Mouse (Mus musculus): ENCODE measurements around the gene Enthd1.
A peak's percentile ranks its signal among the peaks of the same experiment; 100 is the strongest.
"Not testable (repeated sequence)": the region's sequence is repeated elsewhere in the genome, so short reads cannot be mapped to it uniquely, and the experiment has no call there.

Enthd1 gene

DNA sequence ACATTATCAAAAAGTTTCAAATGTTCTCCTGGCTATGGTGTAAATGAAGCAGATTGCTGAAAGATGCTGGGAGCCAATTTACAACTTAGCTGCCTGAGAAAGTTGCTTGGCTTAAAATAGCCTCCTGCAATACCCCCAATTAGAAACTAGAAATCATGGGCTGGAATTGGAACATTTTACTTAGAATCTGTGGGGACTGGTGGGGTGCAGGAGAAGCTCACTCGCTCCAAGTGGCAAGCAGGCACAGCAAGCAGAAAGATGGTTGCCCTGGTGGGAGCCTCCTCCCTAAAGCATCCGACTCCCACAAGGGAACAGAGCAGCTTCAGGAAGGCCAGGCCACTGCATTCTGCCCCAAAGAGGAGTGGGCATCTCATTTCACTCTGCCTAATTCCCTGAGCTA is 28.9 kb downstream of the Enthd1 start:
- DNase-seq: no peak

DNA sequence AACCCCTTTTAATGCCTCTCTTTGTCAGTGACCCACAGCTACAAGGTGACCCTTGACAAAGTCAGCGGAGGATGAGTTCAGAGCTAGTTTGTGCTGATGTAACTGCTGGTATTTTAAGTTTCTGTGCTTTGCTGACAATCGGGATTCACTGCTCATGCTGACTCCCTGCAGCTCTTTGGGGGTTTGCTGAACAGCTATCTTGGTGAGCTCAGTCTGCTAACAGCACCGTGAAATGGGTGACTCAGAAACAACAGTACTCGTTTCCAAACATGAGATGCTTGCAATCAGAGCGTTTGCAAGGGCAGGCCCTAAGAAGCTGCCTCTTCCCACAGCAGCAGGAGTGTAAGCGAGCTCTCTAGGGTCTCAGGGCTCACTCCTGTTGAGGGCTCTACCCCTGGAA is 31.7 kb downstream of the Enthd1 start:
- peak; percentile 36 for DNase-seq

DNA sequence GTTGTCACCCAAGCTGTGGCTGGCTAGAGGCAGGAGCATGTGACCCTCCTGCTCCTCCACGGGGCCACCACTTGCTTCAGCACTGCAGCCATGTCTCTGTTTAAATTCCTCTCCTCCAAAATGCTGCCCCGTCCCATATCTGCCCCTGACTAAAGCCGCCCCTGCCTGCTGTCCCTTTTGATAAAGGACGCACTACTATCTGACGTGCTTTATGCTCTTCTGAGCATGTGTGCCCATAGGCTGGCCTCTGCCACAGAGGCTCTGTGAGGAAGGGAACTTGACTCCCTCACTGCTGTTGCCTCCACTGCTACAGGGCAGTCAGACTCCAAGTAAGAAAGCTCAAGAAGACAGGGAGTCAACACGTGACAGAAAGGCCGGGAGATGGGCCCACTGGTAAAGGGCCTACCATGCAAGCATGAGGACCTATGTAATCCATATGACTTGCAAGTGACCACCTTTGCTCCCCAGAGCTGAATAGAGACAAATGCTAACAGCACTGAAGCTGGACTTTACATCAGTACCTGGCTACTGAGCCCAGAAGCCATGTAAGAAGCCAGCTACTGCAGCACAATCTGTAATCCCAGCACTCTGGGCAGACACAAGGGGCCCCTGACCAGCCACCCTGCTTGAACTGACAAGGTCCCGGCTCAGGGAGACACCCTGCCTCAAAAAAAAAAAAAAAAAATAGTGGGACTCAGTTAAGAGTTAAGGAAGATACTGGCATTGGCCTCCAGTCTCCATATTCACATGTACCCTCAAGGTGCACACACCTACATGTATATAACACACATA is 32.5 kb downstream of the Enthd1 start:
- no peak for DNase-seq

DNA sequence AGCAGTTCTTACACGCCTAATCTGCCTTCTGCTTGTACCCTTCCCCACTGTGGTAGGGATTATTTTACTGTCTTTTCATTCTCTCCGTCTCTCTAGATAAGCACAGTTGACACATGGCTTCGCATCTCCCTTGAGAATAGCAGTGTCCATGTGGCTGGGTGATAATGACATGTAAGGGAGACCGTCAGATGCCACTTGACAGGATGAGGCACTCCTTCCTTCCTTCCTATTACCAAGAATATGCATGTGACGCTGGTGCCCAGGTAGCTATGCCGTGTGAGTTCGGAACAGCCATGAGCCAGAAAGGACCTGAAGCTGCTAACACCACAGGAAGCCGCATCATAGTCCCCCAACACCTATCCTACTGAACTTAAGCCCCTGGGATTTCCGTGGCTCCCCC is 33.9 kb downstream of the Enthd1 start:
- DNase-seq: no peak

DNA sequence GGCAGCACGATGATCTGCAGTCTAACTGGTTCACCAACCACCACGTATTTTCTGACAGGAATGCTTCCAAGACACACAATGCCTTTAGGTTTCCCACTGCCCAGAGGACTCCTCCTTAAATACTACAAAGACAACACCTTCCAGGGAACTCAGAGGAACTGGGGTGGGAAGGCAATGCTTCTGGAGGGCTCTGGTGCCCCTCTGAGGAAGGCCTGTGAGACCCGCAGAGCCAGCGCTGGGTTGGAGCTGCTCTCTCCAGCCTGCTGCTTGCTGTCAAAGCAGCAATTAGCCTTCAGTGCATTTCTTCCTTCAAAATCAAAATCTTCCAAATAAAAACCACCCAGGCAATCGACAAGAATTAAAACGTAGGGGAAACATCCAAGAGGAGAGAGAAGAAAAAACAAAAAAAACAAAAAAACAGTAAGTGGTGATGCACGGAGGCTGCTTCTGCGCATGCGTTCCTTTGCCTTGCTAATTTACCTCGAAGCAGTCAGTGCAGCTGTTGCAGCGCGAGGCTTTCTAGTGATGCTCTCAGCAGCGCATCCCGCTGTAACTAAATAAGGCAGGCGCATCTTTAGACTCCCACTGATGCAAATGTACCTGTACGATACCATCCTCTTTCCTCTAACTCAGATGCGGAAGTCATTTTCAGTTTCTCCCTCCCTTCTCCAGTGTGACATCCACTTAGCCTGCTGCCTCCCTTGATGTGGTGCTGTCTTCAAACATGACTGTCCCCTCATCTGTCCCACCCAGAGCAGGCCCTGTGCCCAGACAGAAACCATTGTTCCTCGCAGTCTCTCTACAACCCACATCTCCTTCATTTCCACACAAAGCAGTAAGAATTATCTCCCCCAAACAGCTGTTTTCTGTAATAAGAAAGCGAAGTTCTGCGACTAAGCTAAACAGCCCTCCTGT is 34.7 kb downstream of the Enthd1 start:
- DNase-seq: peak; percentile 48

DNA sequence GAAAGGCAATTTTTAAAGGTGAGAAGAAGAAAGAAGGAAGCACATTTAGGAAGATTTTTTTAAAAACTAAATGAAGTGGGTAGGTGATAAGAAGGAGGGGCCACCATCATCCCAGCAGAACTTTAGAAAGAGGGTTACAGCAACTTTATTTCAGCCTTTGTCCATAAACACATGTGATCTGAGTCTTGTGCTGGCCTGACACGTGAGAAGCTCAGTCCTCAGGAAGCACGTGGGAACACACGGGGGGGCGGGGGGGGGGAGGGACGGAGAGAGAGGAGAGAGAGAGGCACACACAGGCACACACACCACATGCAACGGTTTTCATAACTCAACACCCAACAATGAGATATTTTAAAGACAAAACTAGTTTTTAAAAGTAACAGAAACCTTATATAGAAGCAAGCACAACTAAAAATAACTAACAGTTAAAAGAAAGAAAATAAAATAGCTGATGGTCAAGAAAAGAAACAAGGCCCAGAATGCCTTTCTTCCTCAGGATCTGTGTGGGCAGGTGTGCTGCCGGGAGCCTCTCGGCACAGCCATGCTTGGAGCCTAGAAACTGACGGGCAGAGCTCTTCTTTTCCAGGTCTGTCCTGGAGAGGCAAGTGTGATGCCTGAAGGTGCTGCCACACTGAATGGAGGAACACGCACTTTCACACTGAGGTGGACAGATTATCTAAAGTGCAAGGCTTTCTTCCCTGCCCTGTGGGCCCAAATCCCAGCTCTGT is 43.1 kb downstream of the Enthd1 start:
- no peak for DNase-seq

DNA sequence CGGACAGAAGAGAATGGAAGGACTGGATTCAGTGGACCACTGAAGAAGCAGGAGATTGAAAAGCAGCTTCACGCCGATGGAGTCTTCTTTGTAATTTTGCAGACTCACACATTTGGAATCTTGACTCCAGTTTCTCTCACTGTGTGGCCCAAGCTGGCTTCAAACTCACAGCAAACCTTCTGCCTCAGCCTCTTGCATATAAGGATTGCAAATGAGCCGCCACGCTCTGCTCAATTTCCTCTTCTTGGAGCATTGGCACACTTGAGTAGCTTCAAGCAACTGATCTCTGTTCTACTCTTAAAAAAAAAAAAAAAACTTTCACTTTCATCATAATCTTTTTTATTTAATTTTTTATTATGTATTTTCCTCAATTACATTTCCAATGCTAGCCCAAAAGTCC is 45.0 kb downstream of the Enthd1 start:
- no peak for DNase-seq

DNA sequence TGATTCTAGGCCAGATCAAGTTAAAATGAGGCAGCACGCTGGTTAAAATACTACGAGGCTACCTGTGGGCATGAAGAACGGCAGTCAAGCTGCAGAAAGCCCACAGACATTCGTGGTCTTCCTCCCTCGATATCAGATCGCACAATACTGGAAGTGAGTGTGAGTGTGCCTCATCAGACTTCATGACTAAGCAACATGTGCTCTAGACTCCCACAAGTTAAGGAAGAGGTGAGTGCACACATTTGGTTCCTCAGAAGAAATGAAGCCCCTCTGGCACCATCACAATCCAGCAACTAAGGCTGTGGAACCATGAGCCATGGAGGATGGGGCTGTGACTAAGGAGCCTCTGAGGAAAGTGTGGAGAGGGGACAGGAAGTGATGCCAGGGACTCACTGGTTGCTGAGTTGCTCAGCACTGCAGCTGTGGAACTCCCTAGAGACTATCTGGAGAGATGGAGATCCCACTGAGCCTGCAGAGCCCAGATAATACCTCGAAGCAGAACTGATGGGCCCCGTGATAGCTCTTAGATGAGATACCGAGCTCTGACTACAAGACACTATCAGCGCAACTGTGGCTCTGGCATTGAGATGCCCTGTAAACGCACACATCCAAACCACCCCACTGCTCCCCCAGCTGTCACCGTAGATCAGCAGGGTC is 46.3 kb downstream of the Enthd1 start:
- no peak for DNase-seq

DNA sequence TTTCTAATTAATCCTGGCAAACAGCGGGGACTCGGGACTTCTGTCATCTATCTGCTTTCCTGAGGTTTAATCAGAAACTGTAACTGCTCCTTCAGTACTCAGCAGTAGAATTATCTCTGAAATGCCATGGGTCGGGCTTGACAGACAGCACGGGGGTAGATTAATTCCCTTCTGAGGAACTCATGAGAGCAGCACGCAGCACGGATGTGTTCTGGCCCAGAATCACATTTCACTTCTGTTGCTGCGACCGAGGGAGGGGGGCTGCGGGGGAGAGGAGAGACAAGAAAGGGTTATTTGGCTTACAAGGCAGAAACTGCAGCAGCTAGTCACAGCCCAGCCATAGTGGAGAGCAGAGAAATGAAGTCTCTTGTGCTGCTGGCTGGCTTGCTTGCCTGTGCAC is 47.0 kb downstream of the Enthd1 start:
- no peak for DNase-seq

DNA sequence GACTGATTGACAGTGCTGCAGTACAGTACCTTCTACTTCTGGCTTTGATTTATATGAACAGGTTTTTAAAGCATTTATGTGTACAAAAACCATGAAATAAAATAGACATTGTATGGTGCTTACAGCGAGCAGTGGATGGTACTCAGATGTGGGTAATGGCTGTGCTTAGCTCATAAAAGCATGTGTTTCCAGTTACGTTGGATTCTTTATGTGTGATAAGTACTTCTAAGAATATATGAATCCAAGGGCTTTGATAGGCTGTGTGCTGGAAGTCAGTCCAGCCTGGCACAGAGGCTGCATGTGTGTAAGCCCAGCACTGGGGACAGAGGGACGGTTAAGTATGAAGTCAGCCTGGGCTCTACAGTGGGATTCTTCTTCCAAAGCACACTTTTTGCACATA is 48.4 kb downstream of the Enthd1 start:
- no peak for DNase-seq

DNA sequence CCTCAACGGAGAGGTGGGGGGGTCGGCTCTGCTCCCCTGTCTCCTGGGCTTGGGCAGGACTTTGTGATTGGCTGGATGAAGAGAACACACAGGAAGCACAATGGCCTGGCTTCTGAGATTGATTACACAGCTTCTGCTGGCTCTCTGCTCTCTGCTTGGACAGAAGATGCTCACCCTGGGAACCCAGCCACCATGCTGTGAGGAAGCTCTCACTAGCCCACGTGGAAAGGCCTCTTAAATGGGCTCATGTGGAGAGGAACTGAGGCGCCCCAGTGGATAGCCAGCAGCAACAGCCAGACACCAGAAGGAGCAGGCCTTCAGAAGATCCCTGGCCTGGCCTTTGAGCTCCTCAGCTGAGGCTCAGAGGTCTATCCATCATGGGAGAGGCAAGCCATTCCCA is 59.9 kb downstream of the Enthd1 start:
- no peak for DNase-seq

DNA sequence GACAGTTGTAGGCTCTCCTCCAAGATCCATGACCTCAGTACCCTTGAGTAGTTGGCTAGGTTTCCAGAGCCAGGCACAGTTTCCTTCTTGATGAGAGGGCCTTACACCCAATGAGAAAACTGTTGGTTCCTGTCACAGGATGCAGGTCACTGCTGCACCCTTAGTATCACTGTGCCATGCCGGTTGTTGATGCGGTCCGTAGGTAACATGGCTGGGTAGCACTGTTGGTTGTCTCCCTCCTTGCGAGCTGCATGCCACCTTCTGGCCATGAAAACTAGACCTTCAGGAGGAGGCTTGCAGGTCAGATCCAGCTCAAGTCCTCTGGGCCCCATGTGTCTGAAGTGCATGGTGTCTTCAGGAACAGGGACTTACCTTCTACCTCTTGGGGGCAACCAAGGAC is 61.8 kb downstream of the Enthd1 start:
- DNase-seq: not testable (repeated sequence)

DNA sequence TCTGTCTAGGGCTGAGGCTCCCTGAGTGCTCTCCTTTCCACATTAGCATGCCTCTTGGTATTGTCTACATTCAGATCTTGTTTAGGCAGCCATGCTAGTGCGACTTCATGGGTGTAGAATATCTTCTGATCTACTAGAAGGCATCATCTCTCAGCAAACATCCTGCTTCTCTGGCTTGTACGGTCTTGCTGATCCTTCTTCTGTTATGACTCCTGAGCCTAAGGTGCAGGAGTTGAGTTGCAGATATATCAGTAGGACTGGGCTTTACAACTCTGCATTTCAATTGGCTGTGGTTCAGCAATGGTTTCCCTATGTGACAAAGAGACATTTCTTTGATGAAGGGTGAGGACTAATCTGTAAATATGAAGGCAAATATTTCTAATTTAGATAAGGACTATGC is 62.2 kb downstream of the Enthd1 start:
- DNase-seq: no peak

DNA sequence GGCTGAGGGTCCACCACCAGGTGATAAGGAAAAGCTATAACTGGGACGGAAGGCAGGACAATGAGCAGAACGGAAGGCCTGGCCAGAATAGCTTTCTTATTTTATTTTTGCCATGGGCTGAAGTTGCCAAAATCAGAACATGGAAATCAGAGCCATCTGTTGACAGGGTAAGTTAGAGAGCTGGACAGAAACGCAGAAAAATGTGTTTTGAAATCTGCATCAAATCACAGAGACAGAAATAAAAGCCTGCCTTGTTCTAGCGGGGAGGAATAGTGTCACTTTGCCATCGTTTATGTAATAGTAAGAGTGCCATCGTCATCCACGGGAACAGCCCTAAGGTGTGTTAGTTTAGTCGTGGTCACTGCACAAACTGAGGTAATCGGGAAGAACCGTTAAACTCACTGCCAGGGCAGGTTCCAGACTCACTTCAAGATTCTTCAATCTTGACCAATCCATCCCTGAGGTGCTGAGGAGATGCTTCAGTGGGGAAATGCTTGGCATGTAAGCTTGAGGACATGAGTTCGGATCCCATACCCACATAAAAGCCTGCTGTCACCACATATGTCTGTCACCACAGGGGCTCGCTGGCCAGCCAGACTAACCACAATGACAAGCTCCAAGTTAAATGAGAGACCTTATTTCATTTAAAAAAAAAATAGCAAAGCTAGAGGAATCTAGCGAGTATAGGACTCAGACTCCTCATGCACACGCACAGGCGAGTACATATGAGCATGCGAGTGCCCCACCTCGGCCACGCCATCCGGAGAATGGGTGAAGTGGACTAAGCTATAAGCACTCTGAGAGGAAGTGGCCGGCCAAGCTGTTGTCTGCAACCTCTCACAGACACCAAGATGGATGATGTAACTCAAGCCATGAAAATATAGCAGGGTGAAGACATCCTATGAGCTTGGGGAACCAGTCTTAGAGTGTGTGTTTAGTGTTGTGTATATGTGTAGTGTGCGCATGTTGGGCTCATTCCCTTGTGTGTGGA is 63.6 kb downstream of the Enthd1 start:
- DNase-seq: no peak

DNA sequence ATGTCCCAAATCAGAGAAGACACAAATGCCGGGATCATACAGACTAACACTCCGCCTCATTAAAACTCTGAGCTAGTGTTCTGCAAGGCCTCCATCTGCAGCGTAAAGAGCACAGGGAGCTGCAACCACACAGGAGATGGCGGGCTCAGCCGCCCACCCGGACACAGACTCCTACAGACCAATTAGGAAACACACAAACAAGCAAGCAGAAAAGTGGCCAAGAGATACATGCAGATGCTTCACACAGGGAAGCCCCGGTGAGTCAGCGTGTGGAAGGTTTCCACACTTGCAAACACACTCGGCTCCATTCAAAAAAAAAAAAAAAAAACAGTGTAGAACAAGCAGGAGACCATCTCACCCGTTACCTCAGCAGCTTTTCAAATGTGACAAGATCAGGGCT is 64.5 kb downstream of the Enthd1 start:
- DNase-seq: peak; percentile 53

DNA sequence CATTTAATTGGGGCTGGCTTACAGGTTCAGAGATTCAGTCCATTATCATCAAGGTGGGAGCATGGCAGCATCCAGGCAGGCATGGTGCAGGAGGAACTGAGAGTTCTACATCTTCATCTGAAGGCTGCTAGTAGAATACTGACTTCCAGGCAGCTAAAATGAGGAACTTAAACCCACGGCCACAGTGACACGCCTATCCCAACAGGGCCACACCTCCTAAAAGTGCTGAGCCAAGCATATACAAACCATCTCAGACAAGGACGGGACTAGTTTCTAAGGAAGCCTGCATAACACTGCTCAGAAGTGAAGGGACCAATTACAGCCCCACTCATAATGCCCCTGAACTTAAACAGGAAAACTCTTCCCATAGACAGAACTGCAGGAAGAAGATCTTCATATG is 67.2 kb downstream of the Enthd1 start:
- DNase-seq: not testable (repeated sequence)

DNA sequence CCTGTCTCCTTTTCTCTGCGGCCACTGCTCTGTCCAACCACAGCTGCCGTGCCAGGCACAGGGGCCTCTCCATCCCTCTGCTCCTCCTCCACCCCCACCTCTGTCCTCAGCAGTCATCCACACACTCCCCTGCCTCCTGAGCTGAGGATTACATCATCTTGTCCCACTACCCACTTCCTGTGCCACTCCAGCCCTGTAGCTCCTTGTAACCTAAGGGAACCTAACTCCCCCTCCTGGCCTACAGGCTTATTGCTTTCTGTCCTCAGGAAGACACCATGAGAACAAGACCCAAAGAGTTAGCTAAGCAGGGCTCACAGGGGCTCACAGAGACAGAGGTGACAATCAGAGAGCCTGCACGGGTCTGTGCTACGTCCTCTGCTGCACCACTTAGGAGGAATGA is 73.5 kb downstream of the Enthd1 start:
- DNase-seq: no peak

DNA sequence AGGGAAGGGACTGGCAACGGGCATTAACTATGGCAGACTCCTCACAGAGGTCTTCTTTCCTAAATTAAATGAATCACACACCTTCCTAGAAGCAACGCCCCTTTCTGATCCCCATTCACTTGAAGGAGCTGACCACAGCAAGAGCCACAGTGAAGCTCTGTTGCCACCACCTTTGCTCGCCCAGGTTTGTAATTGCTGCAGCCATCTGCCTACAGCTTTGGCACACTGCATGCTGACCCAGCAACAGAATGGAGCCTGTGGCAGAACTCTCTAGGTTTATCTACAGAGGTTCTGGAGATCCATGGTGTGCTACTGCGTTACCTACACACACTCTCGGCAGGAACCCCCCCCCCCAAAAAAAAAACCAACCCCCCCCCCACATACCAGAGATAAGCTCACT is 74.8 kb downstream of the Enthd1 start:
- no peak for DNase-seq

DNA sequence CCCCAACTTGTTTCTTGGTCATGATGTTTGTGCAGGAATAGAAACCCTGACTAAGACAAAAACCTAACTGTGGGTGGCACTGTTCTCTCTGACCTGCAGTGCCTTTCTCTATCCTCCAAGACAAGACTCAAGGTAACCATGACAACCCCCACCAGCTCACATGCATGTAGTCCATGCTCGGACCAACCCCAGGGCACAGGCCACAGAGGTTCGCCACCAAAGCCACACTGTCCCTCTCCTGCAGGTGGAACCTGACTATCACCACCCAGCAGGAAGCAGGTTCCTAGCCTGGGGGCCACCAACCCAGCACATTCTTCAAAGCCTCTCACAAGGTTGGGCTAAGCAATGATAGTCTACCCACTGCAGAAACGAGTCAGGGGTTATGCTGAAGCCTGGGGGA is 76.3 kb downstream of the Enthd1 start:
- DNase-seq: no peak

DNA sequence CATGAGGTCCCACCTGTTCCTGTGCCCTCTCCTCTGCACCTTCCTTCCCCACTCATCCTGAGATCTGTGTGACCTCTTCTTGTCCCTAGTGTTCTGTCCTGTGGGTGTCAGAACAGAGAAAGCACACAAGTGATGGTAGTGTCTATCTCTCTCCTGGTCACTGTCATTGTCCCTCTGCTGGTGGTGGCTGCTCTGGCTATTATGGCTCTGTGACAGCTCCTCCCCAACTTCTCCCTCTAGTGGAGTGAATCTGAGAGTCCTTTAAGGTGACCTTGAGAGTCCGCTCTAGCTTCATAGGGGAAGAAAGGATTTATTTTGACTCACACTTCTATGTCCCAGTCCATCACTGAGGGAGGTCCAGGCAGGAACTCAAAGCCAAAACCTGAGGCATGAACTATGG is 79.4 kb downstream of the Enthd1 start:
- no peak for DNase-seq

DNA sequence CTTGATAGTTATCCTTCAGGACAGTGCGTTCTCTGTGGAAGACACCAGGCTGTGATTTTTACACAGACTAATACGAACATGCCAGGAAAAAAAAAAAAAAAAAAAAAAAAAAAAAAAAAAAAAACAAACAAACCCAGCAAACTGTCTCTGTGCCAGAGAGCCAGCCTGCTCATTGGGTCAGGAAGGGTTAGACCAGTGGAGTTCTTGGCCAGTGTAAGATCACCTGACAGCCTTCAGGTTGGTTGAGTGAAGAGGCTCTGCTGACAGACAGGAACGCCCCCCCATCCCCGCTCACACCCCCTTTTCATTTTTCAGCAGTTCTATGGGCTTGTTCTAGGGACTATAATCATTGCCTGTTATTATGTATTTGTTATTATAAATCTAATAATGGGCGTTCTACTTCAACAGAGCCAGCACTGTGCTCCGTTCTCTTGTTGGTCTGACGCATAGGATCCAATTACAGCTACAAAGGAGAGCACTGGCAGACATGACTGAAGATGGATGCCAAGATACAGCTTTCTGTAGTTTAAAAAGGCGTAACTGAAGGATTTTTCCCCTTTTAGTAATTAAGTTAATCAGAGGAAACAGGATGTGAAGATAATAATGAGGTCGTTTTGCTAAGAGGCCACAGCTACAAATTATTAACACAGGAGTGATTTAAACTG is 81.8 kb downstream of the Enthd1 start:
- DNase-seq: no peak
